Mouse (Mus musculus): Measurements from ENCODE around the gene Top2b. TPM values are rescaled to one million over a fixed set of nuclear protein-coding genes. Genes with fewer than 3 reads are reported as not detected.

Gene Top2b
- total RNA-seq, 1 experiment = 27.1 TPM

GRCm38 (mm10) chr14:16335835-16336417 is 29.1 kb upstream of the Top2b start:
- in situ Hi-C loops (cut with MboI; ENCODE audit: low sequenced_read_pairs in 2 of 2, unreplicated experiment in 2 of 2) = no loop called here
- H3K9me3 ChIP-seq (ENCODE audit: control insufficient read depth, insufficient read depth, low read depth, low read length) = no peaks in the 10 kb centered on the region
- no peak for DNase-seq (ENCODE audit: low read depth, low spot score)

GRCm38 (mm10) chr14:16347505-16347904 is 17.5 kb upstream of the Top2b start:
- H3K9ac ChIP-seq (ENCODE audit: insufficient read depth, low read depth, low read length, poor library complexity, severe bottlenecking) = no peak overlapping the region
- in situ Hi-C loops (cut with MboI; ENCODE audit: low sequenced_read_pairs in 2 of 2, unreplicated experiment in 2 of 2) = no loop called here
- no peak for TF ChIP-seq ZC3H11A (IDR thresholded peaks at IDR 0.05; ENCODE audit: borderline replicate concordance, low read depth, low read length)
- TF ChIP-seq MAFK (IDR thresholded peaks at IDR 0.05; ENCODE audit: insufficient read depth, low read depth, low read length) = no peak
- TF ChIP-seq HCFC1 (IDR thresholded peaks at IDR 0.05; ENCODE audit: borderline replicate concordance, insufficient read depth, low read length) = no peak
- no peak for TF ChIP-seq ZNF384 (IDR thresholded peaks at IDR 0.05; ENCODE audit: low read depth, low read length)
- TF ChIP-seq CHD2 (IDR thresholded peaks at IDR 0.05; ENCODE audit: low read depth, low read length) = no peak

More at GRCm38 (mm10) chr14:16335835-16336417, 29.1 kb upstream of the Top2b start:
- Histone ChIP-seq H3K4me1 (ENCODE audit: control insufficient read depth in 2 of 2, insufficient read depth in 2 of 2, low read length in 2 of 2, poor library complexity in 1 of 2) (peaks cover 0 to 4% of the 10 kb centered on the region in 2 experiments; a peak in 1 of 4 replicates), H3K27ac (ENCODE audit: insufficient read depth, low read depth, low read length, poor library complexity, severe bottlenecking) (no peak overlapping the region), H3K36me3 (ENCODE audit: control insufficient read depth, insufficient read depth, low read length, poor library complexity, severe bottlenecking) (no peaks in the 10 kb centered on the region), H3K4me3 (ENCODE audit: insufficient read depth in 1 of 2, low read depth in 1 of 2, low read length in 2 of 2, poor library complexity in 1 of 2, severe bottlenecking in 1 of 2) (no peak overlapping the region), H3K9ac (ENCODE audit: insufficient read depth, low read depth, low read length, poor library complexity, severe bottlenecking) (no peak overlapping the region)
- TF ChIP-seq ZC3H11A (IDR thresholded peaks at IDR 0.05; ENCODE audit: borderline replicate concordance, low read depth, low read length) = no peak
- no peak for TF ChIP-seq CHD2 (IDR thresholded peaks at IDR 0.05; ENCODE audit: low read depth, low read length)
- TF ChIP-seq MAFK (IDR thresholded peaks at IDR 0.05; ENCODE audit: insufficient read depth, low read depth, low read length) = no peak

GRCm38 (mm10) chr14:16359704-16360103 is 5.3 kb upstream of the Top2b start:
- Histone ChIP-seq H3K9ac (ENCODE audit: insufficient read depth, low read depth, low read length, poor library complexity, severe bottlenecking) (no peak overlapping the region), H3K27ac (ENCODE audit: insufficient read depth, low read depth, low read length, poor library complexity, severe bottlenecking) (no peak overlapping the region), H3K36me3 (ENCODE audit: control insufficient read depth, insufficient read depth, low read length, poor library complexity, severe bottlenecking) (no peaks in the 10 kb centered on the region), H3K9me3 (ENCODE audit: control insufficient read depth, insufficient read depth, low read depth, low read length) (no peaks in the 10 kb centered on the region), H3K4me1 (ENCODE audit: control insufficient read depth in 2 of 2, insufficient read depth in 2 of 2, low read length in 2 of 2, poor library complexity in 1 of 2) (no peaks in the 10 kb centered on the region), H3K4me3 (ENCODE audit: insufficient read depth in 1 of 2, low read depth in 1 of 2, low read length in 2 of 2, poor library complexity in 1 of 2, severe bottlenecking in 1 of 2) (no peak overlapping the region)
- no peak for DNase-seq (ENCODE audit: low read depth, low spot score)
- in situ Hi-C loops (cut with MboI; ENCODE audit: low sequenced_read_pairs in 2 of 2, unreplicated experiment in 2 of 2) = no loop called here
- TF ChIP-seq MAFK (IDR thresholded peaks at IDR 0.05; ENCODE audit: insufficient read depth, low read depth, low read length) = no peak
- no peak for TF ChIP-seq HCFC1 (IDR thresholded peaks at IDR 0.05; ENCODE audit: borderline replicate concordance, insufficient read depth, low read length)
- no peak for TF ChIP-seq ZC3H11A (IDR thresholded peaks at IDR 0.05; ENCODE audit: borderline replicate concordance, low read depth, low read length)
- no peak for TF ChIP-seq ZNF384 (IDR thresholded peaks at IDR 0.05; ENCODE audit: low read depth, low read length)
- TF ChIP-seq CHD2 (IDR thresholded peaks at IDR 0.05; ENCODE audit: low read depth, low read length) = no peak

More at GRCm38 (mm10) chr14:16347505-16347904, 17.5 kb upstream of the Top2b start:
- no peak for DNase-seq (ENCODE audit: low read depth, low spot score)
- H3K27ac ChIP-seq (ENCODE audit: insufficient read depth, low read depth, low read length, poor library complexity, severe bottlenecking) = no peak overlapping the region
- no peak overlapping the region for H3K4me3 ChIP-seq (ENCODE audit: insufficient read depth in 1 of 2, low read depth in 1 of 2, low read length in 2 of 2, poor library complexity in 1 of 2, severe bottlenecking in 1 of 2)
- no peaks in the 10 kb centered on the region for H3K9me3 ChIP-seq (ENCODE audit: control insufficient read depth, insufficient read depth, low read depth, low read length)
- no peaks in the 10 kb centered on the region for H3K36me3 ChIP-seq (ENCODE audit: control insufficient read depth, insufficient read depth, low read length, poor library complexity, severe bottlenecking)
- H3K4me1 ChIP-seq (ENCODE audit: control insufficient read depth in 2 of 2, insufficient read depth in 2 of 2, low read length in 2 of 2, poor library complexity in 1 of 2) = 0 out of 4 replicates have a peak, but pooled peaks cover 0 to 2% of the 10 kb centered on the region in 2 experiments

GRCm38 (mm10) chr14:16364161-16364831 is 683 bp upstream of the Top2b start:
- H3K27ac ChIP-seq (ENCODE audit: insufficient read depth, low read depth, low read length, poor library complexity, severe bottlenecking) = no peak overlapping the region

More at GRCm38 (mm10) chr14:16364161-16364831, 683 bp upstream of the Top2b start:
- Histone ChIP-seq H3K9ac (ENCODE audit: insufficient read depth, low read depth, low read length, poor library complexity, severe bottlenecking) (peak overlapping the region; percentile 73), H3K4me3 (ENCODE audit: insufficient read depth in 1 of 2, low read depth in 1 of 2, low read length in 2 of 2, poor library complexity in 1 of 2, severe bottlenecking in 1 of 2) (peak overlapping the region; percentile 75 to 99), H3K36me3 (ENCODE audit: control insufficient read depth, insufficient read depth, low read length, poor library complexity, severe bottlenecking) (no peaks in the 10 kb centered on the region), H3K9me3 (ENCODE audit: control insufficient read depth, insufficient read depth, low read depth, low read length) (no peaks in the 10 kb centered on the region), H3K4me1 (ENCODE audit: control insufficient read depth in 2 of 2, insufficient read depth in 2 of 2, low read length in 2 of 2, poor library complexity in 1 of 2) (0 out of 4 replicates have a peak, but pooled peaks cover 0 to 2% of the 10 kb centered on the region in 2 experiments)
- TF ChIP-seq ZNF384 (IDR thresholded peaks at IDR 0.05; ENCODE audit: low read depth, low read length) (no peak), CHD2 (IDR thresholded peaks at IDR 0.05; ENCODE audit: low read depth, low read length) (no peak), ZC3H11A (IDR thresholded peaks at IDR 0.05; ENCODE audit: borderline replicate concordance, low read depth, low read length) (no peak), MAFK (IDR thresholded peaks at IDR 0.05; ENCODE audit: insufficient read depth, low read depth, low read length) (no peak), HCFC1 (IDR thresholded peaks at IDR 0.05; ENCODE audit: borderline replicate concordance, insufficient read depth, low read length) (no peak)
- DNase-seq (ENCODE audit: low read depth, low spot score) = peak; percentile 13
- in situ Hi-C loops (cut with MboI; ENCODE audit: low sequenced_read_pairs in 2 of 2, unreplicated experiment in 2 of 2) = no loop called here

All from ES-E14 (cell line).